Comparison of ENCODE assay signal across 25 mouse cellular contexts in the genomic region with DNA sequence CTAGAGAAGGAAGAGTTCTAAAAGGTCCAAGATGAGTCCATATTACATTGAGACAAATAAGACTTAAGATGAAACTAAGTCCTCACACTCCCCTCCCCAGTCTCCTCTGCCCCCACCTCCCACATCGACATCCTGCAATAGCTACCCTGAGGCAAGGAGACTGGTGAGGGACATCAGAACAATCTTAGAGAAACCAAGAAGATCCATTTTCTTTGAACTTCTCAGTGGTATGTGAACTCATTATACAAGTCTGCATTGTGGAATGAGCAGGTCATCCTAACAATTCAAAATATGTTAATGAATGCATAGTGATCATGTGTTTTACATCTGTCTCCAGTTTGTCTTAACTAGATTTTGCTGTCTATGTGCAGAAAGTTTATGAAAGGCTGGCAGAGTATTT.
A peak's percentile ranks its signal among the peaks of the same experiment; 100 is the strongest.
DNase-seq lines count a peak whose midpoint lies in the region; ATAC-seq and TF ChIP-seq lines count a peak whose summit lies in the region.
"Had no signal": no experiment of that assay in that cellular context is flagged by ENCODE, and none has a peak within 500 bp of the region (broad histone marks: within the 10 kb centered on the region; RNA-seq: fewer than 3 reads in every experiment).

No protein-coding gene starts in this region.

- H3K9me3 ChIP-seq in kidney, embryonic 15.5 days (replicated peaks), result no peaks in the 10 kb centered on the region
- no peaks in the 10 kb centered on the region for H3K9me3 ChIP-seq in limb, embryonic 13.5 days
- no peaks in the 10 kb centered on the region for H3K9me3 ChIP-seq in limb, embryonic 10.5 days (replicated peaks)
- H3K9me3 ChIP-seq in hindbrain, embryonic 13.5 days, result no peaks in the 10 kb centered on the region
- H3K9me3 ChIP-seq: embryonic facial prominence, embryonic 10.5 days; embryonic facial prominence, embryonic 13.5 days; forebrain, embryonic 10.5 days; forebrain, embryonic 13.5 days; G1E; hindbrain, embryonic 12.5 days had no signal

- TF ChIP-seq POLR2A in embryonic fibroblast, embryonic 13.5 days (IDR thresholded peaks at IDR 0.05; ENCODE audit: low read depth, low read length), result no peak

- peak overlapping the region; percentile 57; the same call in 1 of the 2 replicates for H3K27ac ChIP-seq in kidney, embryonic 15.5 days
- peak overlapping the region; percentile 65 for H3K27ac ChIP-seq in limb, embryonic 13.5 days
- H3K27ac ChIP-seq in limb, embryonic 10.5 days, result no peak overlapping the region
- peak overlapping the region; percentile 23 for H3K27ac ChIP-seq in embryonic fibroblast, embryonic 13.5 days (ENCODE audit: insufficient read depth, low read length)
- no peak overlapping the region for H3K27ac ChIP-seq in hindbrain, embryonic 13.5 days
- H3K27ac ChIP-seq: embryonic facial prominence, embryonic 10.5 days; embryonic facial prominence, embryonic 13.5 days; forebrain, embryonic 10.5 days; forebrain, embryonic 13.5 days; hindbrain, embryonic 12.5 days had no signal

- ATAC-seq in kidney, embryonic 15.5 days (replicated peaks; ENCODE audit: low FRiP score), result no peak
- ATAC-seq in limb, embryonic 13.5 days (ENCODE audit: low FRiP score, low read depth), result no peak
- no peak for ATAC-seq in hindbrain, embryonic 13.5 days (ENCODE audit: low FRiP score)
- ATAC-seq: activated CD4-positive, CD25-positive, alpha-beta regulatory T cell, adult 4 months; forebrain, embryonic 13.5 days; hindbrain, embryonic 16.5 days had no signal

- no peak overlapping the region for H3K9ac ChIP-seq in kidney, embryonic 15.5 days
- no peak overlapping the region for H3K9ac ChIP-seq in limb, embryonic 13.5 days
- H3K9ac ChIP-seq in hindbrain, embryonic 13.5 days, result no peak overlapping the region
- H3K9ac ChIP-seq: embryonic facial prominence, embryonic 13.5 days; forebrain, embryonic 13.5 days; hindbrain, embryonic 12.5 days had no signal

- no peak for TF ChIP-seq CTCF in embryonic fibroblast, embryonic 13.5 days (IDR thresholded peaks at IDR 0.05; ENCODE audit: borderline replicate concordance, insufficient read depth, low read length)

- peaks cover 9% of the 10 kb centered on the region for H3K4me1 ChIP-seq in kidney, embryonic 15.5 days
- H3K4me1 ChIP-seq in limb, embryonic 13.5 days, result peaks cover 42% of the 10 kb centered on the region
- no peaks in the 10 kb centered on the region; the same call in 1 of the 2 replicates for H3K4me1 ChIP-seq in limb, embryonic 10.5 days
- H3K4me1 ChIP-seq in embryonic fibroblast, embryonic 13.5 days (ENCODE audit: control insufficient read depth, insufficient read depth, low read length), result peaks cover 4% of the 10 kb centered on the region
- H3K4me1 ChIP-seq in hindbrain, embryonic 13.5 days (replicated peaks), result no peaks in the 10 kb centered on the region
- H3K4me1 ChIP-seq: embryonic facial prominence, embryonic 10.5 days; forebrain, embryonic 10.5 days; forebrain, embryonic 13.5 days; hindbrain, embryonic 12.5 days had no signal

- no peaks in the 10 kb centered on the region for H3K27me3 ChIP-seq in kidney, embryonic 15.5 days
- no peaks in the 10 kb centered on the region for H3K27me3 ChIP-seq in limb, embryonic 13.5 days
- H3K27me3 ChIP-seq in limb, embryonic 10.5 days (ENCODE audit: low read depth, poor library complexity, severe bottlenecking), result no peaks in the 10 kb centered on the region
- no peaks in the 10 kb centered on the region for H3K27me3 ChIP-seq in hindbrain, embryonic 13.5 days
- H3K27me3 ChIP-seq: CH12.LX; embryonic facial prominence, embryonic 13.5 days; forebrain, embryonic 13.5 days; hindbrain, embryonic 12.5 days had no signal

- WGBS in kidney, embryonic 15.5 days, result 65% methylated on average over 1 of the region's 1 CpGs
- WGBS in limb, embryonic 13.5 days, result 50% methylated on average over 1 of the region's 1 CpGs
- WGBS in limb, embryonic 10.5 days, result 75% methylated on average over 1 of the region's 1 CpGs
- 89% methylated on average over 1 of the region's 1 CpGs for WGBS in hindbrain, embryonic 13.5 days

- no peak for DNase-seq in kidney, postnatal 14 days
- DNase-seq in limb, embryonic 10.5 days (ENCODE audit: low spot score), result no peak
- DNase-seq in Muller cell, postnatal 12 days (ENCODE audit: inconsistent ontology term), result peak; percentile 80
- no peak for DNase-seq in right cerebral cortex, postnatal 4 days
- DNase-seq: adrenal gland, adult 8-10 months; adrenal gland, postnatal 25 days; B cell, adult 2 months; cerebellum, adult 11-12 months; cerebellum, adult 8-10 months; cerebellum, postnatal 36 days; embryo, embryonic 11 days had no signal

- no peak overlapping the region for H3K4me2 ChIP-seq in kidney, embryonic 15.5 days
- H3K4me2 ChIP-seq in limb, embryonic 13.5 days (replicated peaks), result no peak overlapping the region
- H3K4me2 ChIP-seq in hindbrain, embryonic 13.5 days, result no peak overlapping the region
- H3K4me2 ChIP-seq: embryonic facial prominence, embryonic 13.5 days; forebrain, embryonic 13.5 days; heart, embryonic 11.5 days; hindbrain, embryonic 12.5 days had no signal

- H3K4me3 ChIP-seq in kidney, embryonic 15.5 days (replicated peaks), result no peak overlapping the region
- no peak overlapping the region for H3K4me3 ChIP-seq in limb, embryonic 13.5 days
- H3K4me3 ChIP-seq in limb, embryonic 10.5 days, result no peak overlapping the region
- no peak overlapping the region for H3K4me3 ChIP-seq in embryonic fibroblast, embryonic 13.5 days (ENCODE audit: insufficient read depth, low read length)
- H3K4me3 ChIP-seq in hindbrain, embryonic 13.5 days, result no peak overlapping the region
- H3K4me3 ChIP-seq: embryonic facial prominence, embryonic 10.5 days; embryonic facial prominence, embryonic 13.5 days; forebrain, embryonic 10.5 days; forebrain, embryonic 13.5 days; hindbrain, embryonic 12.5 days had no signal

- H3K36me3 ChIP-seq in kidney, embryonic 15.5 days, result no peaks in the 10 kb centered on the region
- H3K36me3 ChIP-seq in limb, embryonic 13.5 days, result no peaks in the 10 kb centered on the region
- H3K36me3 ChIP-seq in limb, embryonic 10.5 days, result no peaks in the 10 kb centered on the region
- H3K36me3 ChIP-seq in hindbrain, embryonic 13.5 days, result no peaks in the 10 kb centered on the region
- H3K36me3 ChIP-seq: embryonic facial prominence, embryonic 10.5 days; embryonic facial prominence, embryonic 13.5 days; forebrain, embryonic 10.5 days; G1E; hindbrain, embryonic 12.5 days had no signal

Comparison
In these comparisons a context has a peak if more than half of its experiments do, and no peak if none do; other contexts are left out.
1. H3K27ac ChIP-seq: peak in kidney, embryonic 15.5 days (single experiment), limb, embryonic 13.5 days (single experiment) and embryonic fibroblast, embryonic 13.5 days (single experiment); none in limb, embryonic 10.5 days (single experiment) and hindbrain, embryonic 13.5 days (single experiment).